Mouse (Mus musculus) G1E (cell line): ENCODE results near the gene Baz2b.

ENCODE experiments used
- CTCF ChIP-seq: IDR thresholded peaks from 2 replicates; pipeline ENCODE4 v1.5.1; 2012; ENCODE audit warnings: low read depth, low read length, inconsistent platforms, mixed read lengths
- GATA1 ChIP-seq: IDR thresholded peaks from 2 replicates; pipeline ENCODE4 v1.6.1; 2012; ENCODE audit warnings: borderline replicate concordance, low read length, inconsistent platforms, mixed read lengths
- POLR2AphosphoS5 ChIP-seq: IDR thresholded peaks from 2 replicates; pipeline ENCODE4 v1.6.1; 2012; ENCODE audit warnings: low read depth, low read length, inconsistent platforms; ENCODE audit not compliant: insufficient replicate concordance
- TAL1 ChIP-seq: conservative IDR thresholded peaks from 2 replicates; pipeline ENCODE4 v1.6.1; 2012; ENCODE audit warnings: low read depth, low read length, inconsistent platforms, mixed read lengths

DNA sequence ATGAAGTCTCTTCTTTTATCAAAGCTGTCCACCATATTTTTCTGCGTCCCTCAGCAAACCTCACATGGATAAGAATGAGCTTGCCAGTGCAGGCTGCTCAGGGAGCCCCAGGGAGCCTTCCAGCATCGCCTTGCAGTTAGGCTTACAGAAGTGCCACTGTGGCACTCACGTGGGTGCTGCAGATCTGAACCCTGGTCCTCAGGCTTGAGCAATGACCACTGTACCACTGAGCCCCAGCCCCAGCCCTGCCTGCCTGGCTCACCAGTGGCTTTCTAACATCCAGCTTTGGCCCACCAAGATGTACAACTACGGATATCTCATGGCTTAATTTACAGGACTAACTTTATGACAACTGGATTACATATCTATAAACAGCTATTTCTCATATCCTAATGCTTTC, 311.0 kb downstream of the Baz2b start:
- TF ChIP-seq CTCF (no peak), POLR2AphosphoS5 (no peak), TAL1 (no peak), GATA1 (no peak)
